Mouse (Mus musculus): ENCODE results near the gene Ndufs4. TPM values are rescaled to one million over a fixed set of nuclear protein-coding genes. Genes with fewer than 3 reads are reported as not detected.

Ndufs4 gene
- polyA plus RNA-seq, 1 experiment = 25.9 TPM

DNA sequence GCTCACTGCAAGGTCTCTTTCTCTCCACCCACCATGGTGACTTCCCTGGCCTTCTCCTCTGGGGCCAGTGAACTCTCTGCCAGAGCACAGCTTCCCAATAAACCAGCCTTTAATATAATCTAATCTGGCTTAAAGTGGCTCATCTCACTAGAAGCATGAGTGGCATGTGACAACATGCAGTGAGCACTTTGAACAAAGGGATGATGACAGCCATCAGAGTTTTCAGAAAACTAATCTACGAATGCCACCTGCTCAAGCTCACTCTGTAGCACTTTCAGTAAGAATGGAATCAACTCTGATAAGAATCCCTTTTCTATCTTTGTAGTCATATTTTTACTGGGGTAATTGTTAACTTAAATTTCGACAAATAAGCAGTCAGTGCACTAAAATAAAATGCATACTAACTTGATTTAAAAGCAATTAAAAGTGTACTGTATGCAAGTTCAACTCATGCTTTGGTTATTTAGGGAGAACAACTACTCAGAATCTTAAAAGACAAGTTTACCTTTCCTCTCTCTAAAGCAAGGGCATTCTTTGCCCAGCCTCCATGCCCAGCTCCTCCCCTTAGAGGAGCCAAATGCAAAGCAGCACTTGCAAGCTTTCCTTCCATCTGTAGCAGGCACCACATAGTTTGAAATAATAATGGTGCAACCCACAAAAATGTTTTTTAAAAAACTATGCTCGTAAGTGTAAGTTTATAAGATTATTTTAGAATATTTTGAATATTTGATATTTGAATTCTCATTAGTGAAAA lies 43.7 kb downstream of the Ndufs4 start:
- WGBS = 66% methylated on average over 3 of the region's 3 CpGs
- no peaks in the 10 kb centered on the region for H3K4me1 ChIP-seq (ENCODE audit: control insufficient read depth, insufficient read depth, insufficient read length, low read length)
- no peak for TF ChIP-seq POLR2A (IDR thresholded peaks at IDR 0.05; ENCODE audit: low read depth, low read length)
- TF ChIP-seq CTCF (IDR thresholded peaks at IDR 0.05; ENCODE audit: extremely low read depth, insufficient read length, insufficient replicate concordance, low read depth, low read length) = no peak
- no peak overlapping the region for H3K27ac ChIP-seq (ENCODE audit: insufficient read depth, low read depth, low read length)
- no peaks in the 10 kb centered on the region for H3K36me3 ChIP-seq (ENCODE audit: control insufficient read depth, insufficient read depth, low read length)
- no peak overlapping the region for H3K4me3 ChIP-seq (ENCODE audit: low read depth, low read length)
- no peaks in the 10 kb centered on the region for H3K27me3 ChIP-seq (ENCODE audit: control insufficient read depth, insufficient read depth, low read length)

DNA sequence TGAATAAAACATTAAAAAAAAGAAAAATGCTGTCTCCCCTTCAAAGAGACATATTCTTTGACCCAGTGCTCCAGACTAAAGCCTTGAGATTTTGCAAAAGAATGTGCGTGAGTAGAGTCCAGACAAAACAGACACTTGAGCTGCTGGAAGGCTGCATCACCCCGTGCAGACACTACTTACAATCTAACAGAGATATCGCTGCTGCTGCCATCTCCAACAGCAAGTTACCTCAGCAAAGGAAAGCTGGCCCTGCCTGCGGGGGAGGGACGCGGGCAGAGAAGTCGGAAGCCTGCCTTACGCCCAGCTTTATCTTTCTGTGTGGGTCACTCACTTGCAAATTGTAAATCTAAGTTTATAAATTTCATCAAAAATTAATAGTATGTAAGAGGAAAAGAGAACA lies 45.1 kb downstream of the Ndufs4 start:
- Histone ChIP-seq H3K36me3 (ENCODE audit: control insufficient read depth, insufficient read depth, low read length) (no peaks in the 10 kb centered on the region), H3K4me3 (ENCODE audit: low read depth, low read length) (no peak overlapping the region), H3K27ac (ENCODE audit: insufficient read depth, low read depth, low read length) (no peak overlapping the region), H3K27me3 (ENCODE audit: control insufficient read depth, insufficient read depth, low read length) (no peaks in the 10 kb centered on the region), H3K4me1 (ENCODE audit: control insufficient read depth, insufficient read depth, insufficient read length, low read length) (no peaks in the 10 kb centered on the region)
- TF ChIP-seq POLR2A (IDR thresholded peaks at IDR 0.05; ENCODE audit: low read depth, low read length) (no peak), CTCF (IDR thresholded peaks at IDR 0.05; ENCODE audit: extremely low read depth, insufficient read length, insufficient replicate concordance, low read depth, low read length) (no peak)
- WGBS = 73% methylated on average over 8 of the region's 8 CpGs

- peaks cover 1% of the 10 kb centered on the region; the same call in 1 of the 2 replicates for H3K36me3 ChIP-seq (ENCODE audit: control insufficient read depth, insufficient read depth, low read length)
- WGBS = 57% methylated on average over 2 of the region's 2 CpGs
Observed at GRCm38 (mm10) chr13:114319835-114320389, 68.1 kb downstream of the Ndufs4 start.

GRCm38 (mm10) chr13:114319136-114319535 lies 68.9 kb downstream of the Ndufs4 start:
- no peaks in the 10 kb centered on the region for H3K4me1 ChIP-seq (ENCODE audit: control insufficient read depth, insufficient read depth, insufficient read length, low read length)
- peaks cover 1% of the 10 kb centered on the region; the same call in 1 of the 2 replicates for H3K36me3 ChIP-seq (ENCODE audit: control insufficient read depth, insufficient read depth, low read length)
- no peak for TF ChIP-seq POLR2A (IDR thresholded peaks at IDR 0.05; ENCODE audit: low read depth, low read length)
- TF ChIP-seq CTCF (IDR thresholded peaks at IDR 0.05; ENCODE audit: extremely low read depth, insufficient read length, insufficient replicate concordance, low read depth, low read length) = no peak
- no peak overlapping the region for H3K4me3 ChIP-seq (ENCODE audit: low read depth, low read length)
- no peak overlapping the region for H3K27ac ChIP-seq (ENCODE audit: insufficient read depth, low read depth, low read length)
- no peaks in the 10 kb centered on the region for H3K27me3 ChIP-seq (ENCODE audit: control insufficient read depth, insufficient read depth, low read length)

More at GRCm38 (mm10) chr13:114319835-114320389, 68.1 kb downstream of the Ndufs4 start:
- Histone ChIP-seq H3K27me3 (ENCODE audit: control insufficient read depth, insufficient read depth, low read length) (no peaks in the 10 kb centered on the region), H3K4me3 (ENCODE audit: low read depth, low read length) (no peak overlapping the region), H3K27ac (ENCODE audit: insufficient read depth, low read depth, low read length) (no peak overlapping the region), H3K4me1 (ENCODE audit: control insufficient read depth, insufficient read depth, insufficient read length, low read length) (no peaks in the 10 kb centered on the region)
- TF ChIP-seq CTCF (IDR thresholded peaks at IDR 0.05; ENCODE audit: extremely low read depth, insufficient read length, insufficient replicate concordance, low read depth, low read length) (no peak), POLR2A (IDR thresholded peaks at IDR 0.05; ENCODE audit: low read depth, low read length) (no peak)

DNA sequence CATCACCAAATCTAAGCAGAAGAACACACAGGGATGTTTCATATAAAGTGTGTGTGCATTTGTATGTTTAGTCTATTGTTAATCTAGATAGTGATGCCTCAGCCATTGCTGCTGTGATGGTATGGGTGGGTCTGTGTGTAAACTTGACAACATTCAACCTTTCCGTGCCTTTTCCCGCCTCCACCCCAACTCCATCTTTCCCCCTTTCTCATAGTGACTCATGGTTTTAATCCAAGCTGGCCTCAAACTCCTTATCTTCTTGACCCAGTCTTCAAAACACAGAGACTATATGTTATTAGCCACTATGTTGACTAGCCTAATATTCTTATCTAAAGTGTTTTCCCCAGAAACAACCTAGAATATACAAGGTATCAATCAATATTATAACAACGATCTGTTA lies 72.7 kb downstream of the Ndufs4 start:
- Histone ChIP-seq H3K27me3 (ENCODE audit: control insufficient read depth, insufficient read depth, low read length) (no peaks in the 10 kb centered on the region), H3K27ac (ENCODE audit: insufficient read depth, low read depth, low read length) (no peak overlapping the region), H3K4me1 (ENCODE audit: control insufficient read depth, insufficient read depth, insufficient read length, low read length) (no peaks in the 10 kb centered on the region), H3K4me3 (ENCODE audit: low read depth, low read length) (no peak overlapping the region), H3K36me3 (ENCODE audit: control insufficient read depth, insufficient read depth, low read length) (peaks cover 1% of the 10 kb centered on the region; the same call in 1 of the 2 replicates)
- 87% methylated on average over 3 of the region's 3 CpGs for WGBS
- TF ChIP-seq POLR2A (IDR thresholded peaks at IDR 0.05; ENCODE audit: low read depth, low read length) = no peak
- no peak for TF ChIP-seq CTCF (IDR thresholded peaks at IDR 0.05; ENCODE audit: extremely low read depth, insufficient read length, insufficient replicate concordance, low read depth, low read length)

DNA sequence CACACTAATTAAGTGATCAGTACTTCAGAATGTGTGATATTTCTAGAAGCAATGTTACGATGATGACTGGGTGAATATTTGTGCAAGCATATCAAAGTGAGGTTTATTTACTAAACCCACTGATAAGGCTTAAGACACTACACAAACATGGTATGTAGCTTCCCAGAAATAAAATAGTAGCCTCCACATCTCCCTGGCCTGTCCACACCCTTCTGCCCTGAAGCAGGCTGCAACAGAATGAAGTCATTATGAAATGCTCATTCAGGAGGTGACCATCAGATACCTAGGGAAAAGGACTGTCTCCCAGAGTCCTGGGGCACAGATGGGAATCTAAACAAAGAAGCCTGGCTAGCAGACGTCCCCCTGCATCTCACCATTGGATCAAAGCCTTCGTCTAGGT lies 73.1 kb downstream of the Ndufs4 start:
- H3K4me3 ChIP-seq (ENCODE audit: low read depth, low read length) = no peak overlapping the region
- no peak overlapping the region for H3K27ac ChIP-seq (ENCODE audit: insufficient read depth, low read depth, low read length)
- no peaks in the 10 kb centered on the region for H3K4me1 ChIP-seq (ENCODE audit: control insufficient read depth, insufficient read depth, insufficient read length, low read length)
- H3K36me3 ChIP-seq (ENCODE audit: control insufficient read depth, insufficient read depth, low read length) = peaks cover 1% of the 10 kb centered on the region; the same call in 1 of the 2 replicates
- WGBS = 89% methylated on average over 3 of the region's 3 CpGs
- H3K27me3 ChIP-seq (ENCODE audit: control insufficient read depth, insufficient read depth, low read length) = no peaks in the 10 kb centered on the region
- TF ChIP-seq CTCF (IDR thresholded peaks at IDR 0.05; ENCODE audit: extremely low read depth, insufficient read length, insufficient replicate concordance, low read depth, low read length) = no peak

DNA sequence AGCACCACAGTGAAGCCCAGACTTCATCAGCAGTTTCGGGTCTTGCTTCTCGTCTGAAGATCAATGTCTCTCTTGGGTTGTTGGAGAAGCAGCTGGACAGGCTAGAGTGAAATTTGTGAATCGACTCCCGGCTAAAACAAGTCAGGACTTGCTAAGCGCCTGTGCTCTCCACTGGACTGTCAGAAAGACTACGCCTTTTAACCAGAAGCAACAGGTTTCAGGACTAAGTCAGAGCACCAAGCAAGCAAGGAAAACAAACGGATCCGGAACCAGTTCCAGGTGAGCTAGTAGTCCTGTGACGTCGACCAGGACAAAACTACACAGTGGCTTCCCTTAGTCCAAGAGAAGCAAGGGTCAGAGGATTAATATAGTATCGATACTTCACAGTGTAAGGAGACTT lies 77.5 kb downstream of the Ndufs4 start:
- H3K4me3 ChIP-seq (ENCODE audit: low read depth, low read length) = no peak overlapping the region
- H3K27ac ChIP-seq (ENCODE audit: insufficient read depth, low read depth, low read length) = no peak overlapping the region
- H3K36me3 ChIP-seq (ENCODE audit: control insufficient read depth, insufficient read depth, low read length) = peaks cover 6% of the 10 kb centered on the region; the same call in 1 of the 2 replicates
- 87% methylated on average over 11 of the region's 11 CpGs for WGBS
- TF ChIP-seq CTCF (IDR thresholded peaks at IDR 0.05; ENCODE audit: extremely low read depth, insufficient read length, insufficient replicate concordance, low read depth, low read length) (no peak), POLR2A (IDR thresholded peaks at IDR 0.05; ENCODE audit: low read depth, low read length) (no peak)
- H3K4me1 ChIP-seq (ENCODE audit: control insufficient read depth, insufficient read depth, insufficient read length, low read length) = no peaks in the 10 kb centered on the region
- no peaks in the 10 kb centered on the region for H3K27me3 ChIP-seq (ENCODE audit: control insufficient read depth, insufficient read depth, low read length)
